Mouse (Mus musculus) liver, embryonic 14.5 days (tissue): ENCODE measurements around the gene Plcd3.

ENCODE experiments used
- CTCF ChIP-seq: IDR thresholded peaks from 2 replicates; pipeline ENCODE4 v1.5.1; 2016; ENCODE audit warnings: antibody characterized with exemption, low read depth, control low read depth
- EP300 ChIP-seq: IDR thresholded peaks from 2 replicates; pipeline ENCODE4 v1.6.1; 2016; ENCODE audit warnings: antibody characterized with exemption, low read depth

GRCm38 (mm10) chr11:103069731-103070130, 31.7 kb downstream of the Plcd3 start:
- TF ChIP-seq CTCF (no peak), EP300 (no peak)
